8 mouse cellular contexts compared by ENCODE assay signal in the genomic region with DNA sequence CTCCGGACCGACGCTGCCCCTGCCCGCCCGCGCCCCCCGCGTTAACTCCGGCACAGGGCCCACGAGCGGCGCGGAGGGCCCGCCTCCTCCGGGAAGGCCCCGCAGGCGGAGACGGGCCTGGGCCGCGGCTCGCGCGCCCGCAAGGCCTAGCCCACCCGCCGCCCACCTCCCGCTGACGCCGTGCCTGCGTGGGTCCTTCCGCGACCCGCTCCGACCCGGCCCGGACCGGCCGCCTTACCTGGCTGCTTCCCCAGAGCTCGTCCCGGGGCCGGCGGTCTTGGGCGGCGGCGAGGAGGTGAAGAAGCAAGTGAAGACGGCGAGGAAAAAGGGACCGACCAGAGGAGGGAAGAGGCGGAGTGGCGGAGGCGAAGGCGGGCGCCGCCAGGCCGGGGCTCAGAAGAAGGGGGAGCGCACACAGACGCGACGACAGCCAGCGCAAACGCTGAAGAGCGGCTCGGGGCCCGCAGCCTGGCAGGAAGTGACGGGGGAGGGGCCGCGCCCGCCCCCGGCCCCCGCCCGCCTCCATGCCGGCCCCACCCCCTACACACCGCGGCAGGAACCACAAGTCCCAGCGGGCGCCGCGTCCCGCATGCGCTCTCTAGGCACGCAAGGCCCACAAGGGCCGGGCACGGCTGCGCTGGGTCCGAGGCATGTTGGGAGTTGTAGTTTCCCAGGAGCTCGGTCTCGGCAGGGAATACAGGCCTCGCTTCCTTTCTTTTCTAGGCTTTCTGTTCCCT. TPM values are rescaled to one million over a fixed set of nuclear protein-coding genes. Genes with fewer than 3 reads are reported as not detected.
A peak's percentile ranks its signal among the peaks of the same experiment; 100 is the strongest.
DNase-seq lines count a peak whose midpoint lies in the region; ATAC-seq and TF ChIP-seq lines count a peak whose summit lies in the region.

A gene (minus strand): TSS at position 504 of the 737 bp plus-strand sequence.

- TF ChIP-seq CTCF in E14TG2a.4 (conservative IDR thresholded peaks at IDR 0.05; ENCODE audit: low read length): no peak
- TF ChIP-seq CTCF in heart, postnatal 0 days (IDR thresholded peaks at IDR 0.05; ENCODE audit: low read depth): no peak
- no peak for TF ChIP-seq CTCF in testis, adult 2 months (IDR thresholded peaks at IDR 0.05; ENCODE audit: control insufficient read depth, insufficient read depth, insufficient replicate concordance, low read depth, low read length)

- peak within 1 kb of the TSS; percentile 97 for H3K27ac ChIP-seq in forebrain, embryonic 12.5 days
- H3K27ac ChIP-seq in heart, postnatal 0 days (ENCODE audit: low read depth): peak within 1 kb of the TSS; percentile 98
- H3K27ac ChIP-seq in liver, embryonic 16.5 days (ENCODE audit: low read length): peak within 1 kb of the TSS; percentile 95
- H3K27ac ChIP-seq in neural tube, embryonic 13.5 days (replicated peaks): peak within 1 kb of the TSS; percentile 97
- H3K27ac ChIP-seq in testis, adult 2 months (ENCODE audit: control insufficient read depth, insufficient read depth, low read depth, low read length): peak within 1 kb of the TSS; percentile 98

- peak within 1 kb of the TSS; percentile 74 for H3K4me2 ChIP-seq in forebrain, embryonic 12.5 days
- peak within 1 kb of the TSS; percentile 95 for H3K4me2 ChIP-seq in heart, postnatal 0 days (ENCODE audit: low read depth, low read length)
- H3K4me2 ChIP-seq in liver, embryonic 16.5 days (ENCODE audit: low read depth, low read length): peak within 1 kb of the TSS; percentile 93
- H3K4me2 ChIP-seq in neural tube, embryonic 13.5 days: peak within 1 kb of the TSS; percentile 96

- WGBS in forebrain, embryonic 12.5 days: under 1% methylated on average over 64 of the region's 88 CpGs
- WGBS in heart, postnatal 0 days: under 1% methylated on average over 71 of the region's 88 CpGs
- WGBS in liver, embryonic 16.5 days (ENCODE audit: insufficient replicate concordance): under 1% methylated on average over 78 of the region's 88 CpGs
- under 1% methylated on average over 49 of the region's 88 CpGs for WGBS in neural tube, embryonic 13.5 days

- no peaks in the 10 kb centered on the region for H3K36me3 ChIP-seq in E14TG2a.4 (ENCODE audit: insufficient read depth, low read length)
- no peaks in the 10 kb centered on the region for H3K36me3 ChIP-seq in forebrain, embryonic 12.5 days (replicated peaks)
- no peaks in the 10 kb centered on the region for H3K36me3 ChIP-seq in heart, postnatal 0 days (replicated peaks; ENCODE audit: control insufficient read depth, insufficient read depth, low read length)
- H3K36me3 ChIP-seq in liver, embryonic 16.5 days (ENCODE audit: control insufficient read depth, insufficient read depth): no peaks in the 10 kb centered on the region
- no peaks in the 10 kb centered on the region for H3K36me3 ChIP-seq in neural tube, embryonic 13.5 days
- no peaks in the 10 kb centered on the region for H3K36me3 ChIP-seq in testis, adult 2 months (ENCODE audit: control insufficient read depth, insufficient read depth, low read length)

- peaks cover 5% of the 10 kb centered on the region; the same call in 1 of the 2 replicates for H3K27me3 ChIP-seq in E14TG2a.4 (ENCODE audit: insufficient read depth, low read length)
- H3K27me3 ChIP-seq in forebrain, embryonic 12.5 days: no peaks in the 10 kb centered on the region
- H3K27me3 ChIP-seq in heart, postnatal 0 days (ENCODE audit: control insufficient read depth, insufficient read depth, low read length): no peaks in the 10 kb centered on the region
- H3K27me3 ChIP-seq in liver, embryonic 16.5 days (ENCODE audit: control insufficient read depth, insufficient read depth, low read depth, low read length): no peaks in the 10 kb centered on the region
- H3K27me3 ChIP-seq in neural tube, embryonic 13.5 days: no peaks in the 10 kb centered on the region
- no peaks in the 10 kb centered on the region for H3K27me3 ChIP-seq in testis, adult 2 months (ENCODE audit: control insufficient read depth, insufficient read depth, low read length)

- DNase-seq in c-Kit-positive CD71-positive TER-119-positive erythroid progenitor cells, embryonic 14.5 days (ENCODE audit: low spot score): peak; percentile 93
- peak; percentile 97 for DNase-seq in heart, postnatal 0 days (ENCODE audit: low spot score)
- DNase-seq in kidney, postnatal 4 days: peak; percentile 96 to 98

- TF ChIP-seq POLR2A in testis, adult 2 months (IDR thresholded peaks at IDR 0.05; ENCODE audit: control insufficient read depth, low read depth, low read length): peak; percentile 92

- no peaks in the 10 kb centered on the region for H3K9me3 ChIP-seq in E14TG2a.4 (ENCODE audit: low read length)
- H3K9me3 ChIP-seq in forebrain, embryonic 12.5 days: no peaks in the 10 kb centered on the region
- no peaks in the 10 kb centered on the region for H3K9me3 ChIP-seq in heart, postnatal 0 days (replicated peaks; ENCODE audit: control insufficient read depth, low read length)
- no peaks in the 10 kb centered on the region for H3K9me3 ChIP-seq in liver, embryonic 16.5 days (replicated peaks; ENCODE audit: control insufficient read depth, low read length)
- H3K9me3 ChIP-seq in neural tube, embryonic 13.5 days: no peaks in the 10 kb centered on the region

- H3K4me1 ChIP-seq in E14TG2a.4 (replicated peaks; ENCODE audit: low read depth, low read length): peaks cover 29% of the 10 kb centered on the region
- H3K4me1 ChIP-seq in forebrain, embryonic 12.5 days: peaks cover 36% of the 10 kb centered on the region
- H3K4me1 ChIP-seq in heart, postnatal 0 days (ENCODE audit: control insufficient read depth, insufficient read depth): peaks cover 17% of the 10 kb centered on the region
- peaks cover 36% of the 10 kb centered on the region for H3K4me1 ChIP-seq in liver, embryonic 16.5 days (ENCODE audit: control insufficient read depth, low read depth, low read length)
- peaks cover 45% of the 10 kb centered on the region for H3K4me1 ChIP-seq in neural tube, embryonic 13.5 days (replicated peaks)
- H3K4me1 ChIP-seq in testis, adult 2 months (ENCODE audit: control insufficient read depth, insufficient read depth, low read length): peaks cover 9% of the 10 kb centered on the region

- H3K4me3 ChIP-seq in E14TG2a.4 (replicated peaks; ENCODE audit: low read length): peak within 1 kb of the TSS; percentile 89
- peak within 1 kb of the TSS; percentile 99 for H3K4me3 ChIP-seq in forebrain, embryonic 12.5 days (replicated peaks)
- H3K4me3 ChIP-seq in heart, postnatal 0 days (ENCODE audit: low read depth, low read length): peak within 1 kb of the TSS; percentile 100
- H3K4me3 ChIP-seq in liver, embryonic 16.5 days (ENCODE audit: low read depth, low read length): peak within 1 kb of the TSS; percentile 98
- peak within 1 kb of the TSS; percentile 95 for H3K4me3 ChIP-seq in neural tube, embryonic 13.5 days
- H3K4me3 ChIP-seq in testis, adult 2 months (ENCODE audit: control insufficient read depth, low read depth, low read length): peak within 1 kb of the TSS; percentile 100

- ATAC-seq in forebrain, embryonic 12.5 days (ENCODE audit: low FRiP score): peak; percentile 99
- ATAC-seq in heart, postnatal 0 days (ENCODE audit: insufficient read depth, low read depth): peak; percentile 100
- peak; percentile 99 for ATAC-seq in liver, embryonic 16.5 days (ENCODE audit: low read depth)
- peak; percentile 99 for ATAC-seq in neural tube, embryonic 13.5 days (ENCODE audit: low read depth)

- no peak for TF ChIP-seq EP300 in heart, postnatal 0 days (IDR thresholded peaks at IDR 0.05; ENCODE audit: low read depth)

- peak within 1 kb of the TSS; percentile 94 for H3K9ac ChIP-seq in forebrain, embryonic 12.5 days
- H3K9ac ChIP-seq in heart, postnatal 0 days (replicated peaks; ENCODE audit: low read depth, low read length): peak within 1 kb of the TSS; percentile 100
- peak within 1 kb of the TSS; percentile 95 for H3K9ac ChIP-seq in liver, embryonic 16.5 days (ENCODE audit: low read depth, low read length)
- H3K9ac ChIP-seq in neural tube, embryonic 13.5 days: peak within 1 kb of the TSS; percentile 99

RNA-seq across cellular contexts. Expression of the gene that starts here (rescaled TPM):
- polyA plus RNA-seq in forebrain, embryonic 12.5 days (2016; fragmentation: Nextera tagmentation; extraction: Ambion mirVana): 121 and 125 TPM in 2 replicates
- 9.5 and 23.9 TPM in 2 replicates for total RNA-seq in heart, postnatal 0 days (2014; rRNA removed; ENCODE audit: low replicate concordance)
- polyA plus RNA-seq in heart, postnatal 0 days (2015; fragmentation: Nextera tagmentation; extraction: Ambion mirVana): 41.7 and 42.5 TPM in 2 replicates
- 27.7 and 29.6 TPM in 2 replicates for polyA plus RNA-seq in liver, embryonic 16.5 days (2015; fragmentation: Nextera tagmentation; extraction: Ambion mirVana)
- polyA plus RNA-seq in neural tube, embryonic 13.5 days (2015; fragmentation: Nextera tagmentation; extraction: Ambion mirVana): 115 and 124 TPM in 2 replicates
- polyA plus RNA-seq in testis, adult 2 months (2012; rRNA removed): 20.9 and 21.7 TPM in 2 replicates

Comparison
In these comparisons a context has a peak if more than half of its experiments do, and no peak if none do; other contexts are left out.
1. Peak in every context shown above with its lines: DNase-seq, ATAC-seq, H3K4me3 ChIP-seq and H3K27ac ChIP-seq.